Mouse (Mus musculus) kidney, adult 2 months (tissue): ENCODE measurements around the gene Tmem121. TPM values are rescaled to one million over a fixed set of nuclear protein-coding genes. Genes with fewer than 3 reads are reported as not detected.

Experiments
- DNase-seq: peaks from one replicate; pipeline ENCODE4 v3.0.0; 2021
- H3K27ac ChIP-seq: fragments of 200-500 bp; 2 replicates; pipeline ENCODE4 v1.5.1; 2012; ENCODE audit warnings: low read depth, low read length, control low read depth, inconsistent platforms; ENCODE audit not compliant: insufficient read depth
- H3K27me3 ChIP-seq: fragments of 200-500 bp; replicated peaks from 2 replicates; pipeline ENCODE4 v1.6.1; 2012; ENCODE audit warnings: mild to moderate bottlenecking, moderate library complexity, low read length, inconsistent platforms; ENCODE audit not compliant: control insufficient read depth, insufficient read depth
- H3K36me3 ChIP-seq: fragments of 200-500 bp; 2 replicates; pipeline ENCODE4 v1.6.1; 2012; ENCODE audit warnings: mild to moderate bottlenecking, moderate library complexity, low read length, inconsistent platforms; ENCODE audit not compliant: control insufficient read depth, insufficient read depth
- H3K4me1 ChIP-seq: fragments of 200-500 bp; 2 replicates; pipeline ENCODE4 v1.6.1; 2011; ENCODE audit warnings: low read length; ENCODE audit not compliant: control insufficient read depth, insufficient read depth
- H3K4me3 ChIP-seq: fragments of 200-500 bp; 2 replicates; pipeline ENCODE4 v1.5.1; 2011; ENCODE audit warnings: mild to moderate bottlenecking, low read depth, low read length, control low read depth; ENCODE audit not compliant: insufficient read depth
- CTCF ChIP-seq: fragments of 200-500 bp; conservative IDR thresholded peaks from 2 replicates; pipeline ENCODE4 v1.5.1; 2011; ENCODE audit warnings: low read depth, mild to moderate bottlenecking, control low read depth, low read length, moderate library complexity, mixed read lengths; ENCODE audit not compliant: insufficient read depth, insufficient read length
- POLR2A ChIP-seq: fragments of 200-500 bp; IDR thresholded peaks from one replicate; pipeline ENCODE4 v1.6.1; 2011; ENCODE audit warnings: low read depth, low read length, control low read depth
- WGBS: fragments of 180-500 bp; shearing (Covaris S2); methylation state at CpG from one replicate; pipeline ENCODE4 v1.1.7; 2018; 5-methylcytosine and 5-hydroxymethylcytosine counted together
- polyA plus RNA-seq: library from polyadenylated mRNA; depleted of rRNA; stranded (reverse); fragments of >200 nt; gene quantifications from 2 replicates; pipeline ENCODE4 v1.2.3, GENCODE M21; 2012

Tmem121 gene
- polyA plus RNA-seq, 1 experiment, result 0.27 TPM

DNA sequence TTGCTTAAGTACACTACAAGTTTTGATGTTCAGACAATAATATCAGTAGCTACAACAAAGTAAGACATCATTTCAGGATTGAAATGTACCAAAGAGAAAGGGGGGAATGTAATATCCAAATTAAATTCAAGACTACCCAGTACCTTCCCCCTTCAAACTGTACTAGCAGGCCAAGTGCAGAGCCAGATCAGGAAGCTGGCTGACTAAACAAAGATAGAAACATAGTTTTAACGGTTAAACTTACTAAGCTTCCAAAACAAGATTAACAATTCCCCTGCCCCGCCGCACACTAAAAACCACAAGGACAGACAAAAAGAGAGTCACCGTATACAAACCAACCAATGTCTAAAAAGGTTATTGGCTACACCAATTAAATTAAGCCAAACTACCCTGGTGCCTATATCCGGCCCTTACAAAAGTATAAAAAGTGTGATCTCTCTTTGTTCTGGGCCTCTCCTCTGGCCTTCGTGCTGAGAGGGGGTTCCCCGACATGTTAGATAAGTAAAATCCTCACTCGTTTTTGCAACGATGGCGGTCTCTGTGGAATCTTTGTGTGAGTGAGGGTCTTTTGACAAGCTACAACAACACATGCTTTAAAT lies 26.7 kb downstream of the Tmem121 start:
- TF ChIP-seq CTCF, result no peak
- TF ChIP-seq POLR2A, result no peak
- Histone ChIP-seq H3K27ac (no peak overlapping the region), H3K36me3 (no peaks in the 10 kb centered on the region), H3K27me3 (no peaks in the 10 kb centered on the region), H3K4me1 (no peaks in the 10 kb centered on the region), H3K4me3 (no peak overlapping the region)
- no peak for DNase-seq
- 86% methylated on average over 10 of the region's 10 CpGs for WGBS

DNA sequence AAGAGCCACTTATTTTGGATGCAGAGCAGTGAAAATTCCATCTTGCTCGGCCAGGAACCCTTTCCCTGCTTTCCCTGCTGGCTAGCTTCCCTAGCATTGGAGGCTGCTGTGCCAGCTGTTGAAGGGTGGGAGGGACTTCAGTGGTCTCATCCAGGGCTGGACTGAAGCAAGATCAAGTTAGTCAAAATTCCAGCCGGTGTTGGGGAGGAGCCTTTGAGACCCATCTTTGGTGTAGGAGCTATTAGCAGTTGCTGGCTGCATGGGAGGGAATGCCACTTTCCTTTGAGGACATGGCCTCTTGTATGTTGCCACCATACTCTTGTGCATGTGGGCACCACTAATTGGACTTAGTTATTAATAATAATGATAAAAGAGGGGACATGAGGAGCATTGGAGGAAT lies 27.5 kb downstream of the Tmem121 start:
- H3K4me3 ChIP-seq, result no peak overlapping the region
- H3K27ac ChIP-seq, result no peak overlapping the region
- H3K4me1 ChIP-seq, result no peaks in the 10 kb centered on the region
- WGBS, result 65% methylated on average over 2 of the region's 2 CpGs
- no peaks in the 10 kb centered on the region for H3K36me3 ChIP-seq
- no peaks in the 10 kb centered on the region for H3K27me3 ChIP-seq
- TF ChIP-seq CTCF, result no peak
- TF ChIP-seq POLR2A, result no peak
- no peak for DNase-seq

GRCm38 (mm10) chr12:113214072-113214808 lies 28.5 kb downstream of the Tmem121 start:
- Histone ChIP-seq H3K4me3 (no peak overlapping the region), H3K27ac (no peak overlapping the region), H3K36me3 (no peaks in the 10 kb centered on the region), H3K27me3 (no peaks in the 10 kb centered on the region), H3K4me1 (no peaks in the 10 kb centered on the region)
- DNase-seq, result no peak
- 84% methylated on average over 25 of the region's 25 CpGs for WGBS
- TF ChIP-seq POLR2A, result no peak
- TF ChIP-seq CTCF, result no peak

- H3K4me1 ChIP-seq, result no peaks in the 10 kb centered on the region
- no peak overlapping the region for H3K27ac ChIP-seq
- H3K4me3 ChIP-seq, result no peak overlapping the region
- H3K27me3 ChIP-seq, result no peaks in the 10 kb centered on the region
- no peak for TF ChIP-seq POLR2A
- TF ChIP-seq CTCF, result no peak
- 79% methylated on average over 16 of the region's 16 CpGs for WGBS
- no peak for DNase-seq
- no peaks in the 10 kb centered on the region for H3K36me3 ChIP-seq
Measured at GRCm38 (mm10) chr12:113214972-113215666, 29.4 kb downstream of the Tmem121 start.

DNA sequence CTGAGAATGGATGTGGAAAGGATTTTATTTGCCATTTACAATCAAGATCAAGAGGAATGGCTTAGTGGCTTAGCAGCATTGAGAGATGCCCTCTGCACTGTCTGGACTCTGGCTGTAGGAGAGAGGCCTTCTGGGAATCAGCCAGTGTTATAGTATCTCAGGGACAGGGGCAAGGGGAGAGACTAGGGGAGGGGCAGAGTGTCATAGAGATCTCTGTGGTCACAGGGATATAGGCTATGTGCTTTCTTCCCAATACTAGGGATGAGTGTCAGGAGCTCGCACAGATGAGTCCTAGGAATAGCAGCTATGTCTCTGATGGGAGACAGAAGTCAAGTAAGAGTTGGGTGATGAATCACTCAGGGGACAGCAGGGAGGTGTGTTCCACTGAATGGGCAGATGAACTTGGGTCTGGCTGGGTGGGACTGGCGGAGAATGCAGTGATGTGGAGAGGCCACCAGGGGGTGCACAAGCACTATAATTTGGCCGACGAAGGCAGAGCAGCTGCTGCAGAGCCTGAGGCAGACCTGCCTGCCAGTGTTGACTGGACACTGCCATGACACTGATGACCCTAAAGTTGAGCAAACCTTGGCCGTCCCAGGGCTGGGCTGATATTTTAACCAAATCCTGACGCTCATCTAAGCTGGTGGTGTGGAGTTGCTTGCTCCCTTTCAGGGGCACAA lies 30.1 kb downstream of the Tmem121 start:
- H3K27ac ChIP-seq, result no peak overlapping the region
- H3K4me1 ChIP-seq, result no peaks in the 10 kb centered on the region
- H3K4me3 ChIP-seq, result no peak overlapping the region
- H3K36me3 ChIP-seq, result no peaks in the 10 kb centered on the region
- 12% methylated on average over 6 of the region's 6 CpGs for WGBS
- peak; percentile 88 for TF ChIP-seq CTCF
- no peak for TF ChIP-seq POLR2A
- DNase-seq, result peak; percentile 64
- no peaks in the 10 kb centered on the region for H3K27me3 ChIP-seq

- Histone ChIP-seq H3K27ac (no peak overlapping the region), H3K27me3 (no peaks in the 10 kb centered on the region), H3K4me3 (no peak overlapping the region), H3K36me3 (no peaks in the 10 kb centered on the region), H3K4me1 (no peaks in the 10 kb centered on the region)
- DNase-seq, result peak; percentile 72
- TF ChIP-seq CTCF (peak; percentile 98), POLR2A (no peak)
- WGBS, result 25% methylated on average over 11 of the region's 11 CpGs
Measured at GRCm38 (mm10) chr12:113217306-113218242, 31.8 kb downstream of the Tmem121 start.
